Comparison of ENCODE assay signal across 8 mouse cellular contexts in genomic region chr2:180070481-180071453, GRCm38 (mm10). TPM values are rescaled to one million over a fixed set of nuclear protein-coding genes. Genes with fewer than 3 reads are reported as not detected.
DNase-seq lines count a peak whose midpoint lies in the region; ATAC-seq and TF ChIP-seq lines count a peak whose summit lies in the region.

TSS of gene Mtg2 (plus strand) at chr2:180070588.

- peak within 1 kb of the TSS; percentile 72 for H3K9ac ChIP-seq in hindbrain, embryonic 14.5 days

- peak; percentile 84 for ATAC-seq in Patski
- ATAC-seq in hindbrain, embryonic 14.5 days (ENCODE audit: low FRiP score) = peak; percentile 95

- whole genome bisulfite sequencing in hindbrain, embryonic 14.5 days = 4% methylated on average over 58 of the region's 58 CpGs

- H3K27me3 ChIP-seq in Patski = no peaks in the 10 kb centered on the region
- H3K27me3 ChIP-seq in hindbrain, embryonic 14.5 days (ENCODE audit: control insufficient read depth, insufficient read depth, low read length) = no peaks in the 10 kb centered on the region

- TF ChIP-seq CTCF in Patski (IDR thresholded peaks at IDR 0.05) = no peak

- in situ Hi-C loops in Patski (cut with MboI; ENCODE audit: low pct_unique_long_range_greater_than_20kb) = loop anchor here (10.0 kb wide), 2 partner anchors 54 to 184 kb away; partner anchors contain the start of gene Rps21

- peak within 1 kb of the TSS; percentile 76 for H3K4me2 ChIP-seq in hindbrain, embryonic 14.5 days (replicated peaks)

- peaks cover 14% of the 10 kb centered on the region for H3K4me1 ChIP-seq in hindbrain, embryonic 14.5 days (replicated peaks; ENCODE audit: control insufficient read depth, insufficient read depth, low read length)

- peak within 1 kb of the TSS; percentile 89 for H3K27ac ChIP-seq in hindbrain, embryonic 14.5 days

- peak within 1 kb of the TSS; percentile 58 for H3K4me3 ChIP-seq in hindbrain, embryonic 14.5 days (replicated peaks; ENCODE audit: low read length)

- no peak for DNase-seq in Patski (ENCODE audit: low read depth, low spot score)
- peak; percentile 97 for DNase-seq in cerebellum, postnatal 14 days
- peak; percentile 92 to 93 for DNase-seq in frontal cortex, postnatal 25 days (ENCODE audit: low spot score in 2 of 2)
- peak; percentile 92 for DNase-seq in hindbrain, embryonic 14.5 days (ENCODE audit: low spot score)
- peak; percentile 95 to 96 for DNase-seq in layer of hippocampus, postnatal 36 days
- DNase-seq in lung, postnatal 36 days = peak; percentile 96
- DNase-seq in retina, postnatal 1 day = peak; percentile 95
- peak; percentile 94 to 95 for DNase-seq in urinary bladder, adult 18-20 months (ENCODE audit: low spot score in 2 of 2)

- H3K36me3 ChIP-seq in hindbrain, embryonic 14.5 days (replicated peaks; ENCODE audit: control insufficient read depth, insufficient read depth) = peaks cover 38% of the 10 kb centered on the region

- POLR2A ChIA-PET in Patski (lab: Charles Lee) = interaction anchor here (0.7 to 1.7 kb wide), 7 partner anchors 8 to 49 kb away, joined by 3 to 6 read pairs (median 3); partner anchors contain the start of gene Osbpl2

- CTCF ChIA-PET in Patski (lab: Charles Lee) = interaction anchor here (1.4 kb wide), 2 partner anchors 9 to 18 kb away, joined by 3 to 5 read pairs; no protein-coding TSS in a partner anchor

- no peaks in the 10 kb centered on the region for H3K9me3 ChIP-seq in hindbrain, embryonic 14.5 days (ENCODE audit: control insufficient read depth, low read length)

RNA-seq across cellular contexts. Expression of gene Mtg2, which starts in this region (rescaled TPM):
- 22.4 TPM for polyA plus RNA-seq in Patski (2021)
- 29.4 and 30.2 TPM in 2 replicates for polyA plus RNA-seq in hindbrain, embryonic 14.5 days (2014; fragmentation: Nextera tagmentation; extraction: Ambion mirVana)
- 10 to 100 TPM; 18.3 to 25.3 TPM for total RNA-seq in layer of hippocampus, postnatal 36 days (2021)
